Mouse (Mus musculus) hindbrain, postnatal 0 days (tissue): ENCODE measurements around the gene Tgfbr3. TPM values are rescaled to one million over a fixed set of nuclear protein-coding genes. Genes with fewer than 3 reads are reported as not detected.

Experiments used
- ATAC-seq: fragments of 200-750 bp; cut with Nextera tagmentation; 2 replicates; pipeline ENCODE4 v1.8.0; 2017; ENCODE audit warnings: mild to moderate bottlenecking, moderate TSS enrichment, moderate library complexity
- DNase-seq: peaks from one replicate; pipeline ENCODE4 v3.0.0-alpha.2; 2015; ENCODE audit warnings: low spot score
- H3K27ac ChIP-seq: fragments of 300-500 bp; sonication (generic); 2 replicates; pipeline ENCODE4 v1.5.1; 2014; ENCODE audit warnings: mild to moderate bottlenecking
- H3K27me3 ChIP-seq: fragments of 300-500 bp; sonication (generic); 2 replicates; pipeline ENCODE4 v1.6.1; 2014; ENCODE audit warnings: low read length, mixed read lengths; ENCODE audit not compliant: insufficient read depth
- H3K36me3 ChIP-seq: fragments of 300-500 bp; sonication (generic); 2 replicates; pipeline ENCODE4 v1.6.1; 2014; ENCODE audit warnings: low read length, mixed read lengths; ENCODE audit not compliant: insufficient read depth
- H3K4me1 ChIP-seq: fragments of 300-500 bp; sonication (generic); 2 replicates; pipeline ENCODE4 v1.6.1; 2014; ENCODE audit warnings: antibody characterized with exemption, low read length, mixed read lengths; ENCODE audit not compliant: insufficient read depth
- H3K4me2 ChIP-seq: fragments of 300-500 bp; sonication (generic); 2 replicates; pipeline ENCODE4 v1.6.1; 2014; ENCODE audit warnings: low read depth, mild to moderate bottlenecking, low read length, moderate library complexity, mixed read lengths
- H3K4me3 ChIP-seq: fragments of 300-500 bp; sonication (generic); 2 replicates; pipeline ENCODE4 v1.5.1; 2014; ENCODE audit warnings: low read length
- H3K9ac ChIP-seq: fragments of 300-500 bp; sonication (generic); replicated peaks from 2 replicates; pipeline ENCODE4 v1.6.1; 2014; ENCODE audit warnings: mild to moderate bottlenecking, low read length, moderate library complexity, mixed read lengths
- H3K9me3 ChIP-seq: fragments of 300-500 bp; sonication (generic); 2 replicates; pipeline ENCODE4 v1.6.1; 2016; ENCODE audit warnings: low read length, mixed read lengths
- CTCF ChIP-seq: IDR thresholded peaks from 2 replicates; pipeline ENCODE4 v1.5.1; 2016; ENCODE audit warnings: antibody characterized with exemption, control low read depth, low read depth
- WGBS: fragments of 180-500 bp; shearing (Covaris S2); extraction: QIAGEN DNeasy Blood & Tissue Kit; methylation state at CpG from one replicate; pipeline ENCODE4 v1.1.7; 2014; 5-methylcytosine and 5-hydroxymethylcytosine counted together
- polyA plus RNA-seq: library from polyadenylated mRNA; unstranded; fragments of >200 nt; fragmentation: Nextera tagmentation; extraction: Ambion mirVana; gene quantifications from 2 replicates; pipeline ENCODE4 v1.2.1, GENCODE M21; 2015
- total RNA-seq: library from RNA; depleted of rRNA; stranded (reverse); fragments of >200 nt; gene quantifications from 2 replicates; pipeline ENCODE4 v1.2.3, GENCODE M21; 2014; rRNA removed

Tgfbr3 gene
- 21.7 and 21.8 TPM in 2 replicates for total RNA-seq
- polyA plus RNA-seq: 4.6 and 4.8 TPM in 2 replicates

GRCm38 (mm10) chr5:107289234-107289764 is at the start of gene Tgfbr3:
Gene Tgfbr3 (minus strand): TSS chr5:107289629.
- Histone ChIP-seq H3K27ac (peak within 1 kb of the TSS; percentile 65; the same call in 1 of the 2 replicates), H3K36me3 (no peaks in the 10 kb centered on the region), H3K9me3 (no peaks in the 10 kb centered on the region), H3K4me2 (peak within 1 kb of the TSS; percentile 98), H3K9ac (peak within 1 kb of the TSS; percentile 68), H3K4me1 (no peaks in the 10 kb centered on the region; the same call in 1 of the 2 replicates), H3K4me3 (peak within 1 kb of the TSS; percentile 84), H3K27me3 (no peaks in the 10 kb centered on the region; the same call in 1 of the 2 replicates)
- ATAC-seq (peak; percentile 93), DNase-seq (peak; percentile 88)
- 0% methylated on average over 48 of the region's 54 CpGs for WGBS
- TF ChIP-seq CTCF: peak; percentile 55

- Histone ChIP-seq H3K27ac (no peak within 1 kb of the TSS), H3K4me2 (no peak within 1 kb of the TSS), H3K9ac (no peak within 1 kb of the TSS), H3K36me3 (no peaks in the 10 kb centered on the region), H3K9me3 (no peaks in the 10 kb centered on the region), H3K27me3 (no peaks in the 10 kb centered on the region), H3K4me1 (no peaks in the 10 kb centered on the region), H3K4me3 (no peak within 1 kb of the TSS)
- ATAC-seq (no peak), DNase-seq (no peak)
- TF ChIP-seq CTCF: no peak
- 90% methylated on average over 30 of the region's 30 CpGs for WGBS
Measured at GRCm38 (mm10) chr5:107330916-107331421, 41.5 kb upstream of the Tgfbr3 start, which contains the start of gene Brdt. Gene Brdt (plus strand): TSS chr5:107331159.

GRCm38 (mm10) chr5:107320703-107321102 is 31.3 kb upstream of the Tgfbr3 start:
- ATAC-seq: no peak
- WGBS: 0% methylated on average over 1 of the region's 1 CpGs

GRCm38 (mm10) chr5:107317141-107317540 is 27.7 kb upstream of the Tgfbr3 start:
- no peak overlapping the region for H3K4me3 ChIP-seq
- no peak overlapping the region for H3K9ac ChIP-seq
- no peak for ATAC-seq
- no peak for TF ChIP-seq CTCF
- H3K36me3 ChIP-seq: no peaks in the 10 kb centered on the region
- H3K4me2 ChIP-seq: no peak overlapping the region
- no peaks in the 10 kb centered on the region for H3K4me1 ChIP-seq
- no peaks in the 10 kb centered on the region for H3K27me3 ChIP-seq
- H3K9me3 ChIP-seq: no peaks in the 10 kb centered on the region
- no peak overlapping the region for H3K27ac ChIP-seq
- WGBS: 91% methylated on average over 7 of the region's 7 CpGs
- no peak for DNase-seq

More at GRCm38 (mm10) chr5:107320703-107321102, 31.3 kb upstream of the Tgfbr3 start:
- no peaks in the 10 kb centered on the region for H3K4me1 ChIP-seq
- H3K36me3 ChIP-seq: no peaks in the 10 kb centered on the region
- peak; percentile 73 for DNase-seq
- H3K4me2 ChIP-seq: no peak overlapping the region
- no peak overlapping the region for H3K4me3 ChIP-seq
- H3K27ac ChIP-seq: no peak overlapping the region
- H3K27me3 ChIP-seq: no peaks in the 10 kb centered on the region
- no peak overlapping the region for H3K9ac ChIP-seq
- no peaks in the 10 kb centered on the region for H3K9me3 ChIP-seq
- peak; percentile 86 for TF ChIP-seq CTCF

GRCm38 (mm10) chr5:107307432-107307831 is 18.0 kb upstream of the Tgfbr3 start:
- TF ChIP-seq CTCF: no peak
- Histone ChIP-seq H3K27me3 (no peaks in the 10 kb centered on the region), H3K9ac (no peak overlapping the region), H3K4me2 (no peak overlapping the region), H3K4me3 (no peak overlapping the region), H3K27ac (no peak overlapping the region), H3K4me1 (no peaks in the 10 kb centered on the region), H3K9me3 (no peaks in the 10 kb centered on the region), H3K36me3 (no peaks in the 10 kb centered on the region)
- 80% methylated on average over 4 of the region's 4 CpGs for WGBS
- DNase-seq: no peak
- ATAC-seq: no peak

- Histone ChIP-seq H3K9ac (no peak overlapping the region), H3K27me3 (no peaks in the 10 kb centered on the region), H3K4me3 (no peak overlapping the region), H3K27ac (no peak overlapping the region), H3K9me3 (no peaks in the 10 kb centered on the region), H3K36me3 (no peaks in the 10 kb centered on the region), H3K4me2 (no peak overlapping the region), H3K4me1 (no peaks in the 10 kb centered on the region)
- 76% methylated on average over 13 of the region's 13 CpGs for WGBS
- ATAC-seq (no peak), DNase-seq (no peak)
- no peak for TF ChIP-seq CTCF
Measured at GRCm38 (mm10) chr5:107304117-107304825, 14.8 kb upstream of the Tgfbr3 start.
